Mouse (Mus musculus): ENCODE results near the gene Nagpa. TPM values are rescaled to one million over a fixed set of nuclear protein-coding genes. Genes with fewer than 3 reads are reported as not detected.
"Not testable (repeated sequence)": the region's sequence is repeated elsewhere in the genome, so short reads cannot be mapped to it uniquely, and the experiment has no call there.

Nagpa gene
- 31.4 and 36.4 TPM in 2 replicates for polyA plus RNA-seq (2012; rRNA removed)

GRCm38 (mm10) chr16:5203668-5204433 lies at the start of gene Nagpa:
TSS of gene Nagpa (minus strand) at chr16:5204012.
- WGBS, result 3% methylated on average over 40 of the region's 40 CpGs
- peak; percentile 48 for DNase-seq (ENCODE audit: low read depth, low spot score)

GRCm38 (mm10) chr16:5252260-5252659 lies 48.4 kb upstream of the Nagpa start:
- DNase-seq (ENCODE audit: low read depth, low spot score), result no peak
- 92% methylated on average over 2 of the region's 2 CpGs for WGBS

- no peak for DNase-seq (ENCODE audit: low read depth, low spot score)
- WGBS, result 83% methylated on average over 3 of the region's 3 CpGs
These were observed 47.1 kb upstream of the Nagpa start for GRCm38 (mm10) chr16:5250891-5251290.

DNA sequence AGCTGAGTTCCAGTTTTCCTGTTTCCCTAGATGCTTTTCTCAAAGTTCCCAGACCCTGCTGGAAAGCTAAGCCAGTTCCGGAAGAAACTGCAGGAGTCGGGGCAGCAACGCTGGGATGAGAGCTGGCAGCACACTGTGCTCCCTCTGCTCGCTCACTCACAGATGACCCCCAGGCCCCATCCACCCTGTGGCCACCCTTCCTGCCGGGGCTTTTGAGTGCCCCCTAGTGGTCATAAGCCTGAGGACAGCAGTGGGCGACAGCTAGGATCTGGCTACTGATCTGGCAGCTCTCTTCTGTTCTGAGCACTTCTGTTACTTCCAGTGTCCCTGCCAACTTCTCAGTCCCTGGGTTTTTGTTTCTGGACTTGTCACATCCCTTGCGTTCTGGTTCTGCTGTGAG lies 40.6 kb upstream of the Nagpa start:
- WGBS, result 39% methylated on average over 7 of the region's 7 CpGs
- DNase-seq (ENCODE audit: low read depth, low spot score), result no peak

GRCm38 (mm10) chr16:5242882-5243281 lies 39.1 kb upstream of the Nagpa start:
- DNase-seq (ENCODE audit: low read depth, low spot score), result no peak
- WGBS, result 90% methylated on average over 6 of the region's 6 CpGs

DNA sequence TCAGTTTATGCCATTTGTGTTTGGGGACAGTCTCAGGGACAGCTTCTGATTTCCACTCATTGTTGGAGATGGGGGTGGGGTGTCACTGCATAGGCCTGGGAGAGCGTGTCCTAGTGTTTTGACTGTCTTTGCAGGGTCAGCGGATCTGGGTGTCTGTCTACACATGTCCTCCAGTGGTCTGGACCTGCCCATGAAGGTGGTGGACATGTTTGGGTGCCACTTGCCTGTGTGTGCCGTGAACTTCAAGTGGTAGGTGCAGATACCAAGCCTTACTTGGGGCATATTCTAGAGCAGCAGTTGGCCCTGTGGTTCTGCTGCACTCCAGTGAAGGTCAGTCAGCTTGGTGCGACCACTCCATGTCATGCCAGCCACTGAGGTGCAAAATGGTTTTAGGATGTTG lies 38.5 kb upstream of the Nagpa start:
- 90% methylated on average over 4 of the region's 4 CpGs for WGBS
- DNase-seq (ENCODE audit: low read depth, low spot score), result no peak

DNA sequence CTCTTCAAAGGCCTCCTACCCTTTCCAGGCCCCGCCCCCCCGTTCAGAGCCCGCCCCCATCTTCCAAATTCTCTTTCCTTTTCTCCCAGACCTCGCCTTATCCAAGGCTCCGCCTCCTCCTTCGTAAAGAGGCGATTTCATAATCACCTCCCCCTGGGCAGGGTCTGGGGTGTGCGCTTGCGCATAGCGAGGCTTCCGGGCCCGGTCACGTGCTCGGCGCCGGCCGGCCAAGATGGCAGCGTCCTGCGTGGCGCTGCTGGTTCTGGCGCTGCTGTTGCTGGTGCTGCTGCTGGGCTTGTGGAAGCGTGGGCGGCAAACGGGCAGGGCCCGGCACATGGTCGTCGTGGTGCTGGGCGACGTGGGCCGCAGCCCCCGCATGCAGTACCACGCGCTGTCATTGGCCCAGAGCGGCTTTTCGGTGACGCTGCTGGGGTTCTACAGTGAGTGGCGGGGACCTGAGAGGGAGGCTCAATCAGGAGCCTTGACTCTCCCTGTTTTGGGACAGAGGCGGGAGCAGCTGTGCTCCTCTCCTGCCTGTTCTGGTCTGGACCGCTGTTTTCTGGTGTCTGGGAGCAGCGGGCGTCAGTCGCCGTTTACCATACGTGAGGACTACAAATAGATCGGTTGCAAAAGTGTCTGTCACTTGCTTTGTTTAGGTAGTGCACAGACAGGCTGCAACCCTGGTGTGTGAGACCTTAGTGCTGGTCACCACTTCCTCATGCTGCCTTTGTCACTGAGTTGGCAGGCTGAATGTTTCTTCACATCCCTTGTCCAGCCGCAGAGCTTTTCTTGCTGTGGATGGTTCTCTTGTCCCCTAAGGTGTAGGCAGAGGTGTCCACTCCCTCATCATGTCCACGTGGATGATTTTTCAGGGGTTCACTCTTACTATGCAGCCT lies 29.9 kb upstream of the Nagpa start, which contains the start of gene Alg1:
Alg1 (plus strand) TSS at position 204 of the 896 bp plus-strand sequence.
- DNase-seq (ENCODE audit: low read depth, low spot score), result peak; percentile 85
- 1% methylated on average over 47 of the region's 47 CpGs for WGBS

GRCm38 (mm10) chr16:5232982-5233381 lies 29.2 kb upstream of the Nagpa start:
- WGBS, result 74% methylated on average over 4 of the region's 4 CpGs
- no peak for DNase-seq (ENCODE audit: low read depth, low spot score)

GRCm38 (mm10) chr16:5228103-5228502 lies 24.3 kb upstream of the Nagpa start:
- 59% methylated on average over 3 of the region's 3 CpGs for WGBS

DNA sequence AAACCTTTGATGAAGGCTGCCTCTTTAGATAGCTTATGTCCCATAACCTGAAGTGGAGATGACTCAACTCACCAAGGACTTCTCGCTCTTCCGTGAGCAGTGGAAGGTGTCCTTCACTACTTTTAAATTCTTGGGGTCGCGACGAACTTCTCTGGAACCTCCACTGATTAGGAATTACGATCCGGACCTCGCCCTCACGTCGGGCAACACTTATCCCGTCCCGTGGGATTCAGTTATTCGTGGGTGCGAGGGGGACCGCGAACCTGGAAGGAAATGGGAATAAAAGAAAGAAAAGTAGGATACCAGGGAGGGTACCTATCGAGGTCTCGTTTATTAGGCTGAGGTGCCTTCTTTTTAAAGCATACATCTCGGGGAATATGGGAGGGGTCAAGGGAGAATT lies 23.7 kb upstream of the Nagpa start:
- DNase-seq (ENCODE audit: low read depth, low spot score), result not testable (repeated sequence)
- 80% methylated on average over 19 of the region's 19 CpGs for WGBS

More at GRCm38 (mm10) chr16:5228103-5228502, 24.3 kb upstream of the Nagpa start:
- not testable (repeated sequence) for DNase-seq (ENCODE audit: low read depth, low spot score)

DNA sequence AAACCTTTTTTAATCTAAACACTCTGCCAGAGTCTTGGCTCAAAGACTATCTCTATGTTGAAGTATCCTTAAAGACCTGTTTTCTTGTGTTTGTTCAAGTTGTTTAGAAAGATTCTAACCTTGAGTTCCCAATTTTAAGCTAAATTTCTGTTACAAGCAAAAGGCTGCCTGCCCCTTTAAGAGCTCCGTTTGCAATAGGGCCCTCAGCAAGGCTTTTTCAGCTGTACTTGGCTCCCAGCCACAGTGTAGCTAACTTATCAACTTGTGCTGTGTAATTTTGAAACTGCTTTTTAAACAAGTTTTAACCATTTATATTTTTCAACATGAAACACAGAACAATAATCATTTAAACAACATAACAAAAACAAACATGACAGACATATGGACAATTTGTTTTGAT lies 22.7 kb upstream of the Nagpa start:
- not testable (repeated sequence) for DNase-seq (ENCODE audit: low read depth, low spot score)
- WGBS, result 0% methylated on average over 1 of the region's 1 CpGs

GRCm38 (mm10) chr16:5222140-5222539 lies 18.3 kb upstream of the Nagpa start, which contains the start of gene AU021092:
TSS of gene AU021092 (minus strand) at chr16:5222299.
- no peak for DNase-seq (ENCODE audit: low read depth, low spot score)

GRCm38 (mm10) chr16:5221403-5221802 lies 17.6 kb upstream of the Nagpa start:
- WGBS, result 32% methylated on average over 4 of the region's 4 CpGs
- DNase-seq (ENCODE audit: low read depth, low spot score), result no peak

More at GRCm38 (mm10) chr16:5222140-5222539, 18.3 kb upstream of the Nagpa start, which contains the start of gene AU021092:
- 27% methylated on average over 6 of the region's 6 CpGs for WGBS

DNA sequence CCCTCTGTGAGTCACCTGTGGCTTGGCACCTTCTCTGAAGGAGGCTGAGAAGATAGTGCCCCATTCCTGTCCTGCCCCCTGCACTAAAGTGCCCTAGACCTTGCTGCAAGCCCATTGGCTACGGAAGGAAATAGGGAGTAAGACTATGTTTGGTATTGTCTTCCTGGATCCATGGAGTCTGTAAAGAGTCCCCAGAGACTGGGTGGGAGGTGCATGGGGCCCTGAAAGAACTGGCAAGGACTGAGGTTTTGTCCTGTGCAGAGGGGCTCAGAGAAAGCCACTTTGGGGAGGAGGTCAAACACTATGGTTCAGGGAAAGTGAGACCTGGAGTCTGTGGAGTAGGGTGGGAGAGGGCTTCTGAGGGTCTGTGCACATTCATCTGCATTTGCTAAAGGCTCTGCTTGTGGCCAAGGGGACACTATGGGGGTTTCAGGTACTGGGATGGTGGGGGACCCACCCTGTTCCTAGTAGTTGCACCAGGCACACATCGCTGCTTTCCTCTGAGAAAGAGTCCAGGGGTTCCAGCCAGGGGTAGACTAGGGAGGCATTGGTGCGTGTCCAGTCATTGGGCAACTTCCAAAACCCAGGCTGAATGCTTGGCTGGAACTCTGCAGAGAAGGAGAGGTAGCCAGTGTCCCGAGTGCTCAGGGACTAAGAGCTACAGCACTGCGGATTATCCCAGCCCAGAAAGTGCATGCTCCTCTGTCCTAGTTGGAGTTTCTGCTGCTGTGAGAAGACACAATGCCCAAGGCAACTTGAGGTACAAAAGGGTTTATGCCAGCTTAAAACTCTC lies 13.7 kb upstream of the Nagpa start:
- no peak for DNase-seq (ENCODE audit: low read depth, low spot score)

DNA sequence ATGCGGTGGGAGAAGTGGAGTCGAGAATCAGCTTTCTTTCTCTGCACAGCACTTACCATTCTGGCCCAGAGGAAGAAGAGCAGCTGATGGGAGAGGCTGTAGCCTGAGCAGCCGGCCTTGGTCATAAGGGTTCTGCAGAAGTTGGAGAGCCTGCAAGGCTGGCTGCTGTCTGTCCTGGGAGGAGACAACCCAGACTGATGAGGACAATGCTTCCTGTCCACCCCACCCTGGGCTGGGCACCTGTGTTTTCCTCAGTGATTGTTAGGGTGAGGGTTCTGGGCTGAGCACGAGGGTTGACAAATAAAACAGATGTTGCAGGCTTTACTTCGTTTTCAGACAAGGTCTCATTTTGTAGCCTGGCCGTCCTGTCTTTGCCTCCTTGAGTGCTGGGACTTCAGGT lies 12.9 kb upstream of the Nagpa start:
- DNase-seq (ENCODE audit: low read depth, low spot score), result no peak
- 27% methylated on average over 6 of the region's 6 CpGs for WGBS

More for the DNA sequence above, 13.7 kb upstream of the Nagpa start:
- 66% methylated on average over 5 of the region's 5 CpGs for WGBS

DNA sequence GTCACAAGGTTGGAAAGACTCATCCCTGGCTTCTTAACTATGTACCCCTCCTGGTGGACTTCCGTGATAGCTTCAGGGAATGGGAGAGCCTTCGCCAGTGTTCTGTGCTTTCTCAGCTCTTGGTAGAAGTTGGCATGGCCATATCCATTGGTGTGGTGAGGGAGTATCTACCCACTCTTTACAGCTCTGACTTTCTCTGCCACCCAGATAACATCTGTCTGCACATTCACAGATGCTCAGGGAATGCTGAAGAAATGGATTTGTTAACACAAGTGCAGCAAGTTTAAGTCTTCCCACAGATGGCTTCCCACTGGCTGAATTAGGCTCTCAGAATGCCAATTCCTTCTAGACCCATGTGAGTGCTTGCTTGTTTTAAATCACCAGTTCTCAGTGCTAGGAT lies 10.3 kb upstream of the Nagpa start:
- WGBS, result 87% methylated on average over 2 of the region's 2 CpGs
- no peak for DNase-seq (ENCODE audit: low read depth, low spot score)

GRCm38 (mm10) chr16:5212150-5212549 lies 8.3 kb upstream of the Nagpa start:
- WGBS, result 79% methylated on average over 3 of the region's 3 CpGs
- no peak for DNase-seq (ENCODE audit: low read depth, low spot score)

GRCm38 (mm10) chr16:5210365-5210764 lies 6.6 kb upstream of the Nagpa start:
- DNase-seq (ENCODE audit: low read depth, low spot score), result no peak
- 64% methylated on average over 2 of the region's 2 CpGs for WGBS

DNA sequence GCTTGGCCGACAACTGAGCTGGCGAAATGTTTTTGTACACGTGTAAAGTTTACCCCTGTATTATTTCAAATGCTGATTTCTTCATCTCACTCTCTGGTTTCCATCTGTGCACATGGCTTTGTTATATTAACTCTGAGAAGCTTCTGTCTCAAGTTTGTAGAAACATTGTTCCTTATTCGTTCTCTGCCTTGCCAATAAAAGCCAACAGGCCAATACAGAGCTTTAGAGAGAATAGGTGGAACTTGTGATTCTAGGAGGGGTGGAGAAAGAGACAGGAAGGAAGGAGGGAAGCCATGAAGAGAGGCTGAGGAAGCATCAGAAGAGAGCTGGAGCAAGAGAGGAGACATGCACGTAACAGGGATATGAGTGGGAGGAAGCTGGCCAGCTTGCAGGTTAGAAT lies 2.2 kb upstream of the Nagpa start:
- DNase-seq (ENCODE audit: low read depth, low spot score), result no peak
- 69% methylated on average over 5 of the region's 5 CpGs for WGBS
